Mouse (Mus musculus) gastrocnemius, postnatal 25 days (tissue): ENCODE measurements around the gene Pga5. TPM values are rescaled to one million over a fixed set of nuclear protein-coding genes. Genes with fewer than 3 reads are reported as not detected.

ENCODE experiments used
- DNase-seq: peaks from one replicate; pipeline ENCODE4 v3.0.0; 2022
- total RNA-seq, 2 experiments: library from RNA; stranded (reverse); gene quantifications; 1 replicate in 1 of 2; 2 replicates in 1 of 2; pipeline ENCODE4 v1.2.3; 2021

Pga5 gene
- total RNA-seq, 2 experiments from 2014 or later = not detected

GRCm38 (mm10) chr19:10665093-10665492 is 12.8 kb downstream of the Pga5 start:
- no peak for DNase-seq

- no peak for DNase-seq
Observed at GRCm38 (mm10) chr19:10662665-10663064, 15.2 kb downstream of the Pga5 start.

- DNase-seq = no peak
Observed at GRCm38 (mm10) chr19:10661919-10662318, 16.0 kb downstream of the Pga5 start.

GRCm38 (mm10) chr19:10661373-10661772 is 16.5 kb downstream of the Pga5 start:
- no peak for DNase-seq

GRCm38 (mm10) chr19:10658406-10658805 is 19.5 kb downstream of the Pga5 start:
- DNase-seq = no peak

- no peak for DNase-seq
Observed at GRCm38 (mm10) chr19:10657742-10658141, 20.1 kb downstream of the Pga5 start.

- no peak for DNase-seq
Observed at GRCm38 (mm10) chr19:10656058-10656457, 21.8 kb downstream of the Pga5 start.

GRCm38 (mm10) chr19:10648156-10648555 is 29.7 kb downstream of the Pga5 start:
- DNase-seq = no peak

- DNase-seq = peak; percentile 26
Observed at GRCm38 (mm10) chr19:10645616-10646015, 32.3 kb downstream of the Pga5 start.

- no peak for DNase-seq
Observed at GRCm38 (mm10) chr19:10640589-10641378, 37.1 kb downstream of the Pga5 start.

GRCm38 (mm10) chr19:10640080-10640479 is 37.8 kb downstream of the Pga5 start:
- no peak for DNase-seq

- no peak for DNase-seq
Observed at GRCm38 (mm10) chr19:10637840-10638239, 40.0 kb downstream of the Pga5 start.

GRCm38 (mm10) chr19:10634872-10635318 is 43.0 kb downstream of the Pga5 start:
- DNase-seq = peak; percentile 41

GRCm38 (mm10) chr19:10634106-10634871 is 43.6 kb downstream of the Pga5 start, which contains the start of gene Vwce:
TSS of gene Vwce (plus strand) at chr19:10634213.
- DNase-seq = peak; percentile 19

Other genes starting within 250 kb of the Pga5 start
- under 1 TPM; 0.13 to 0.38 TPM for gene Lrrc10b, start 220.6 kb downstream of the Pga5 start, total RNA-seq
- gene Ppp1r32, start 195.1 kb downstream of the Pga5 start, total RNA-seq = under 1 TPM; 0.90 to 0.91 TPM
- 10 to 100 TPM; 18.0 to 18.5 TPM for gene Cpsf7, start 152.8 kb downstream of the Pga5 start, total RNA-seq
- 10 to 100 TPM; 49.0 to 54.0 TPM for gene Sdhaf2, start 151.9 kb downstream of the Pga5 start, total RNA-seq
- gene Tmem216, start 121.8 kb downstream of the Pga5 start, total RNA-seq = 1 to 10 TPM; 1.9 to 2.2 TPM
- gene Cyb561a3, start 100.9 kb downstream of the Pga5 start, total RNA-seq = 1 to 10 TPM; 4.5 to 6.2 TPM
- 1 to 10 TPM; 1.3 to 1.4 TPM for gene Tmem138, start 100.7 kb downstream of the Pga5 start, total RNA-seq
- gene Ddb1, start 72.7 kb downstream of the Pga5 start, total RNA-seq = 100 to 1,000 TPM; 114 to 129 TPM
- 1 to 10 TPM; 4.2 to 5.1 TPM for gene Tkfc, start 72.4 kb downstream of the Pga5 start, total RNA-seq
- under 1 TPM in 1 of 2 experiments, not detected in 1; 0.08 TPM for gene Vwce, start 43.9 kb downstream of the Pga5 start, total RNA-seq
- gene Vps37c, start 10.7 kb upstream of the Pga5 start, total RNA-seq = 10 to 100 TPM; 23.9 to 26.2 TPM
- under 1 TPM in 1 of 2 experiments, not detected in 1; 0.19 TPM for gene Cd5, start 60.9 kb upstream of the Pga5 start, total RNA-seq
- under 1 TPM in 1 of 2 experiments, not detected in 1; 0.13 TPM for gene Cd6, start 152.0 kb upstream of the Pga5 start, total RNA-seq
- gene Slc15a3, start 161.7 kb upstream of the Pga5 start, total RNA-seq = under 1 TPM; 0.38 to 0.67 TPM
- gene Tmem132a, start 191.9 kb upstream of the Pga5 start, total RNA-seq = 1 to 10 TPM; 5.8 to 8.4 TPM
- gene Tmem109, start 203.9 kb upstream of the Pga5 start, total RNA-seq = 100 to 1,000 TPM; 190 to 210 TPM
- 100 to 1,000 TPM; 149 to 172 TPM for gene Prpf19, start 217.2 kb upstream of the Pga5 start, total RNA-seq
- not detected for gene Zp1, start 242.6 kb upstream of the Pga5 start, total RNA-seq